Mouse (Mus musculus) heart, embryonic 14.5 days (tissue): ENCODE results near the gene 4930522L14Rik. TPM values are rescaled to one million over a fixed set of nuclear protein-coding genes. Genes with fewer than 3 reads are reported as not detected.
"Not testable (repeated sequence)": the region's sequence is repeated elsewhere in the genome, so short reads cannot be mapped to it uniquely, and the experiment has no call there.

Experiments used
- ATAC-seq: fragments of 200-750 bp; cut with Nextera tagmentation; 2 replicates; pipeline ENCODE4 v1.8.0; 2017; ENCODE audit warnings: low read depth, moderate TSS enrichment; ENCODE audit not compliant: insufficient number of reproducible peaks, insufficient read depth, low FRiP score
- H3K27ac ChIP-seq, 2 experiments: fragments of 200-500 bp in 1 of 2; fragments of 300-500 bp in 1 of 2; sonication (generic) in 1 of 2; replicated peaks in 1 of 2; 2 replicates each; pipeline ENCODE4 v1.5.1; 2012 to 2014; ENCODE audit warnings: low read depth in 2 of 2, low read length in 2 of 2, control low read depth in 1 of 2, mild to moderate bottlenecking in 1 of 2, mixed read lengths in 1 of 2; ENCODE audit not compliant: control insufficient read depth in 1 of 2, insufficient read depth in 1 of 2
- H3K27me3 ChIP-seq: fragments of 300-500 bp; sonication (generic); 2 replicates; pipeline ENCODE4 v1.6.1; 2014; ENCODE audit warnings: mild to moderate bottlenecking, low read length, control low read depth; ENCODE audit not compliant: control insufficient read depth, insufficient read depth
- H3K36me3 ChIP-seq: fragments of 300-500 bp; sonication (generic); 2 replicates; pipeline ENCODE4 v1.6.1; 2014; ENCODE audit warnings: mild to moderate bottlenecking, control low read depth, low read length, mixed read lengths; ENCODE audit not compliant: control insufficient read depth, insufficient read depth
- H3K4me1 ChIP-seq, 2 experiments: fragments of 200-500 bp in 1 of 2; fragments of 300-500 bp in 1 of 2; sonication (generic) in 1 of 2; 2 replicates each; pipeline ENCODE4 v1.6.1; 2012 to 2014; ENCODE audit warnings: low read length in 2 of 2, control low read depth in 1 of 2, mixed read lengths in 1 of 2; ENCODE audit not compliant: control insufficient read depth in 2 of 2, insufficient read depth in 2 of 2
- H3K4me2 ChIP-seq: fragments of 300-500 bp; sonication (generic); 2 replicates; pipeline ENCODE4 v1.6.1; 2014; ENCODE audit warnings: mild to moderate bottlenecking, low read length
- H3K4me3 ChIP-seq, 2 experiments: fragments of 200-500 bp in 1 of 2; fragments of 300-500 bp in 1 of 2; sonication (generic) in 1 of 2; 2 replicates each; pipeline ENCODE4 v1.5.1; 2012 to 2014; ENCODE audit warnings: low read length in 2 of 2, mild to moderate bottlenecking in 2 of 2, control low read depth in 1 of 2, low read depth in 1 of 2, moderate library complexity in 1 of 2; ENCODE audit not compliant: control insufficient read depth in 1 of 2, insufficient read depth in 1 of 2
- H3K9ac ChIP-seq: fragments of 300-500 bp; sonication (generic); 2 replicates; pipeline ENCODE4 v1.6.1; 2014; ENCODE audit warnings: mild to moderate bottlenecking, low read length
- H3K9me3 ChIP-seq: fragments of 300-500 bp; sonication (generic); 2 replicates; pipeline ENCODE4 v1.6.1; 2016; ENCODE audit warnings: low read length, control low read depth; ENCODE audit not compliant: control insufficient read depth
- WGBS: fragments of 180-500 bp; shearing (Covaris S2); extraction: QIAGEN DNeasy Blood & Tissue Kit; methylation state at CpG from one replicate; pipeline ENCODE4 v1.1.7; 2014; 5-methylcytosine and 5-hydroxymethylcytosine counted together
- polyA plus RNA-seq: library from polyadenylated mRNA; unstranded; fragments of >200 nt; fragmentation: Nextera tagmentation; extraction: Ambion mirVana; gene quantifications from 2 replicates; pipeline ENCODE4 v1.2.1, GENCODE M21; 2014

Gene 4930522L14Rik
- 3.6 and 3.7 TPM in 2 replicates for polyA plus RNA-seq

- WGBS: under 1% methylated on average over 21 of the region's 25 CpGs
- peak within 1 kb of the TSS; percentile 65 to 92 for H3K4me3 ChIP-seq
- H3K27me3 ChIP-seq, H3K9me3 ChIP-seq, H3K4me1 ChIP-seq, H3K36me3 ChIP-seq: not testable (repeated sequence)
- ATAC-seq: peak; percentile 90
- peak within 1 kb of the TSS; percentile 75 for H3K9ac ChIP-seq
- H3K4me2 ChIP-seq: peak within 1 kb of the TSS; percentile 67
- H3K27ac ChIP-seq: peak within 1 kb of the TSS in 1 of 2 experiments; percentile 67; a peak in 1 of 4 replicates
Observed at GRCm38 (mm10) chr5:109751391-109752071, at the start of gene 4930522L14Rik. TSS of gene 4930522L14Rik (minus strand) at chr5:109751886.

- not testable (repeated sequence) for H3K4me2 ChIP-seq
Observed at GRCm38 (mm10) chr5:109801466-109801865, 49.8 kb upstream of the 4930522L14Rik start.

GRCm38 (mm10) chr5:109799948-109800347, 48.3 kb upstream of the 4930522L14Rik start:
- H3K9ac ChIP-seq, H3K4me2 ChIP-seq, H3K27ac ChIP-seq, H3K36me3 ChIP-seq, ATAC-seq, H3K9me3 ChIP-seq, H3K27me3 ChIP-seq, H3K4me3 ChIP-seq, H3K4me1 ChIP-seq: not testable (repeated sequence)
- 70% methylated on average over 2 of the region's 2 CpGs for WGBS

More at GRCm38 (mm10) chr5:109801466-109801865, 49.8 kb upstream of the 4930522L14Rik start:
- not testable (repeated sequence) for H3K27me3 ChIP-seq, ATAC-seq, H3K4me3 ChIP-seq, H3K9ac ChIP-seq, H3K4me1 ChIP-seq, H3K36me3 ChIP-seq, H3K27ac ChIP-seq, H3K9me3 ChIP-seq

- not testable (repeated sequence) for H3K9me3 ChIP-seq, H3K27me3 ChIP-seq, H3K36me3 ChIP-seq, H3K9ac ChIP-seq, H3K4me1 ChIP-seq, ATAC-seq, H3K4me2 ChIP-seq, H3K27ac ChIP-seq, H3K4me3 ChIP-seq
- 95% methylated on average over 3 of the region's 3 CpGs for WGBS
Observed at GRCm38 (mm10) chr5:109797017-109797416, 45.3 kb upstream of the 4930522L14Rik start.

- not testable (repeated sequence) for H3K4me1 ChIP-seq, H3K27me3 ChIP-seq, H3K9me3 ChIP-seq, H3K36me3 ChIP-seq
- H3K4me2 ChIP-seq: peak overlapping the region; percentile 74
- WGBS: 3% methylated on average over 25 of the region's 25 CpGs
- H3K9ac ChIP-seq: peak overlapping the region; percentile 79
- peak overlapping the region; percentile 56 to 81 for H3K4me3 ChIP-seq
- peak; percentile 85 for ATAC-seq
- H3K27ac ChIP-seq: peak overlapping the region in 1 of 2 experiments; percentile 33; a peak in 1 of 4 replicates
Observed at GRCm38 (mm10) chr5:109795967-109796652, 44.4 kb upstream of the 4930522L14Rik start.

GRCm38 (mm10) chr5:109752073-109752780, 541 bp upstream of the 4930522L14Rik start:
- not testable (repeated sequence) for H3K27ac ChIP-seq, H3K9ac ChIP-seq, H3K36me3 ChIP-seq, H3K27me3 ChIP-seq, ATAC-seq, H3K4me1 ChIP-seq, H3K9me3 ChIP-seq
- 60% methylated on average over 4 of the region's 4 CpGs for WGBS
- Histone ChIP-seq H3K4me3 (peak overlapping the region; percentile 65 to 92; a peak in 3 of 4 replicates), H3K4me2 (peak overlapping the region; percentile 67; the same call in 1 of the 2 replicates)

- not testable (repeated sequence) for H3K9me3 ChIP-seq, H3K27ac ChIP-seq, H3K9ac ChIP-seq, ATAC-seq, H3K4me3 ChIP-seq, H3K4me1 ChIP-seq, H3K36me3 ChIP-seq, H3K4me2 ChIP-seq, H3K27me3 ChIP-seq
- WGBS: 92% methylated on average over 1 of the region's 1 CpGs
Observed at GRCm38 (mm10) chr5:109745081-109745480, 6.6 kb downstream of the 4930522L14Rik start.
